Mouse (Mus musculus): ENCODE data around the gene Vmn2r-ps130. TPM values are rescaled to one million over a fixed set of nuclear protein-coding genes. Genes with fewer than 3 reads are reported as not detected.
"Not testable (repeated sequence)": the region's sequence is repeated elsewhere in the genome, so short reads cannot be mapped to it uniquely, and the experiment has no call there.

Gene Vmn2r-ps130
- total RNA-seq (2021), result not detected
- long read RNA-seq, experiment 1, result 0 reads
- long read RNA-seq, experiment 2, result 0 reads

GRCm38 (mm10) chr17:23060866-23061265 is at the start of gene Vmn2r-ps130:
Vmn2r-ps130 (plus strand) TSS chr17:23061166.
- not testable (repeated sequence) for DNase-seq

Other genes starting within 250 kb of the Vmn2r-ps130 start
- 10 to 100 TPM in 1 of 2 experiments, 1 to 10 TPM in 1; 8.2 to 13.2 TPM for gene Zfp945, start 194.0 kb upstream of the Vmn2r-ps130 start, total RNA-seq (2021)
- gene Vmn2r113, start 118.2 kb upstream of the Vmn2r-ps130 start, total RNA-seq (2021), result not detected
- gene Zfp40, start 132.1 kb downstream of the Vmn2r-ps130 start, total RNA-seq (2021), result 1 to 10 TPM; 6.4 to 6.6 TPM

All from adrenal gland, postnatal 36 days (tissue).